Mouse (Mus musculus) embryo, embryonic 11.5 days (tissue): ENCODE results near the gene Mthfs.
"Not testable (repeated sequence)": the region's sequence is repeated elsewhere in the genome, so short reads cannot be mapped to it uniquely, and the experiment has no call there.

Source experiments
- DNase-seq: peaks from one replicate; pipeline ENCODE4 v3.0.0-alpha.2; 2012; ENCODE audit warnings: low read depth, low spot score

The Mthfs gene

DNA sequence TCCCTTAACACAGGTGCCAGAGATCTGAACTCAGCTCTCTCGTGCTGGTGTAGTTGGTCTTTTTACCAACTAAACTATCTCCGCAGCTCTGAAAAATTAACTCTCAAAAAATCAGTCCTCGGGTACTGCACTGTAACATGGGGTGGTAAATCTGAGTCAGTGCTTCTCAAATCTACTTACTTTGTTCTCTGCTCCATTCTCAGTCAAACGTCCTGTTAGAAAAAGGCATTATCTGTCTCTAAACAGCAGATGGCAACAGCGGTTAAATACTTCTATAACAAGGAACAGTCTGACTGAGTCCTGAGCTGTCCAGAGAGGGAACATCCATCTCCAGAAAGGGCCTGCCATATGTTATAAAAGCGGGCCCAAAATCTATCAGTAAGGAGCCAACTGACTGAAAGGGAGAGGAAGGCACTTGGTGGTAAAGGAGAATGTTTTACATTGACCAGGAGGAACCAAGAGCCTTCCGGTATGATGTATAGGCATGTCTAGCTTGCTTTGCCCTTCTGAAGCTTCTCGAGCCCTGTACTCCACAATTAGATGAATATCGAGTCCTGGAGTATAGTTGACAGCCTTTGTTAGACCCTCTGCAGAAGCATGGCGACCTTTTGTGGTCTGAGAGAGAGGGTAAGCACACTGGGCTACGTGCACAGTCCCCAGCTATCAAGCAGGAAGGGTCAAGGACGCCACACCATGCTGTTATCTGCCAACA is at the start of gene Mthfs:
TSS of gene Mthfs (plus strand) at position 324 of the 712 bp plus-strand sequence.
- DNase-seq: not testable (repeated sequence)

DNA sequence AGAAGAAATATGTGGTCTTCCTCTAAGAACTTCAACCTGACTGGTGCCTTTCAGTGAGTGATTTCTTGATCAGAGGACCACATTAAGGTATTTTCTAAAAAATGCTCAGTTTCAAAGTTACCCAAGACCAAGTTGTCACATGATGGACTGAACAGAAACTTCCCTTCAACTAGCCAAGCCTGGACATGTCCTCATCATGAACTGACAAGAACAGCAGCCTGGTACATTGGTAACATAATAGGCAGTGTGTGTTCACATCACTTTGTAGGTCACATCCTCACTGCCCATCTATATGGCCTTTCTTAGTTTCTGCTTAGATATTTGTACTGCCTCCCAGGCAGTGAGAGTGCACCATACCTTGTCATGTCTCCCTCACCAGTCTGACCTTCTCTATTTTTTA is 37.9 kb upstream of the Mthfs start:
- DNase-seq: not testable (repeated sequence)

- not testable (repeated sequence) for DNase-seq
Observed at GRCm38 (mm10) chr9:89178833-89179232, 31.6 kb upstream of the Mthfs start.

DNA sequence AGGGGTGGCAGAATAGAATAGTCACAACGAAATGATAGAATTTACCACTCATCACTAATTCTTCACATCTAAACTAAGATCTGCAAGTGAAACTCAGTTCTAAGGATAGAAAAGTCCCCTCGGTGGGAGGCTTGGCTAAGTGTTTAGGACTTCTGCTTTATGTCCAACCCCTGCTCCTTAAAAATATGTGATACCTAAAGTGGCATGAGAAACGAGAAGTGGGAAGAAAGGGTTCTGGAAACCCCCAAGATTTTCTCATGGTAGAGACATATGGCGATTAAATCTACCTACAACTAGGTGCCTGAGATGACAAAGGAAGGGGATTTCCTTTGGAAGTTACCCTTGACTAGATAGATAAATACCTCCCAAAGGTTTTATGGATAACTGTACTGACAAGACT is 31.0 kb upstream of the Mthfs start:
- not testable (repeated sequence) for DNase-seq

- not testable (repeated sequence) for DNase-seq
Observed at GRCm38 (mm10) chr9:89187006-89187405, 23.5 kb upstream of the Mthfs start.

DNA sequence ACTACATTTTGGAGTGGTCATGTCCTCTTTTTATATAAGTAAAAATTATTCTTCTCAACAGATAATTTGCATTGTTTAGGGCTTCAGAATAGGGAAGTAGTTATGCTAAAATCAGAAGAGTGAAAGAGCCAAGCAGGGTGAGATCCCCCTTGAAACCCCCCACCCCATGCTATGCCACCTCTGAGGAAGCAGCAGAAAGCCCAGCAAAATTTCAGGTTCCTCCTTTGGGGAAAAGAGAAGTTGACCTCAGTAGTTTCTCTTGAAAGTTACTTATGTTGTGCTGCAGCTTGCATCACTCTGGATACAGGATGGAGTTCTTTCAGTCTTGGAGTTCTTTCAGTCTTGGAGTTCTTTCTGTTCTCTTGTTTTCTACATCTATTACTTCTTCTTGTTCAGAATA is 15.0 kb upstream of the Mthfs start:
- not testable (repeated sequence) for DNase-seq

DNA sequence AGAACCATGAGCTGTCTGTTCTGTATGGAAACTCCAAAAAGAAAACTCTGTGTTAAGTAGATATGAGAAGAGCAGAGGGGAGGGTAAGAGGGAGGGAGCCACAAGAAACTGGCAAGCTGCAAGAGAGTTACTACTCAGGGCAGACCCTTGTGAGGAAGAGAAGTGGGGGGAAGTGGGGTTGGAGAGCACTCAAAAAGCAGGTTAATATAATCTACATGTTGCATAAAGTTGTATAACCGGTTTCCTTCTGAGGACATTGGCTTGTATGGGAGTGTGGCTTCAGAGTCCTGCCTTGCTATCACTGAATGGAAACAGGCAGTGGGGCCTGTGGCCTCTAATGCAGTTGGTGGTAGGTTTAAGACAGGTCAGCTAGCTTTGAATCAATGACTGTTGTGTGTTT is 13.0 kb upstream of the Mthfs start:
- not testable (repeated sequence) for DNase-seq

DNA sequence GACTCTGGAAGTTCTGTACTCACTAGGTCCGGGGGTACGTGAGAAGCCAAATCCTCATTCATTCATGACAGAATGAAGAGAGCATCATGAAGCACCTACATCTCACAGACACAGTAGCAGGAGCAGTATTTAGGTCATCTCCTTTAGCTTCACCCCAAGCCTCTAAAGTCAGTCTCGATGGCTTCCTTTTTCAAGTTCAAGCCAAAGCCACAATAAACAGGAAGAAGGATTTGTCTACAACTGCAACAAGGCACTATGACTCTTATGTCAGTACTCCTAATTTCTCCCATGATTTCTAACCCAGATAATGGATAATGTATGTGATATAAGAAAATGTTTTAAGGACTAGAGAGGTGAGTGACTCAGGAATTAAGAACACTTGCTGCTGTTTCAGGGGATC is 12.1 kb upstream of the Mthfs start:
- not testable (repeated sequence) for DNase-seq

DNA sequence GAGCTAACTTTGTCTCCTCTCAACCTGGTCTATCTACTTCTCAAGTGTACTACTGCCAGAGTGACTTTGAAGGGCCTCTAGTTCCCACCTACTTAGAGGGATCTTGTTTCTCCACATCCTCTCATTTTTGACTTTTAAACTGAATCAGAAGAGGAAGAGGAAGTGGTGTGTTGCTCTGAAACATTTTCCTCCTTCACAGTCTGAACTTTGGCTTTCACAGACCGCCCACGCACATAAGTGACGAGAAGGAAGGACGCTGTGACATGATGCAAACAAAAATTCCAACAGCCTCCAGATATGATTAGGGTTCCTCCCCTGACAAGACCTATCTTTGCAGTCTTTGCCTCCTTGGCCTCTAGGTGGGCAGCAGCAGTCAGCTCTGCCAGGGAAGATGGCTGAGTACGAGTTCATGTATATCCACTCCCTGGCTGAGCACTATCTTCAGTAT is 11.5 kb upstream of the Mthfs start, which contains the start of the genes Bcl2a1b and Gm29094:
TSS of gene Bcl2a1b (plus strand) at position 241 of the 448 bp plus-strand sequence.
TSS of gene Gm29094 (plus strand) at position 411 of the 448 bp plus-strand sequence.
- DNase-seq: not testable (repeated sequence)

DNA sequence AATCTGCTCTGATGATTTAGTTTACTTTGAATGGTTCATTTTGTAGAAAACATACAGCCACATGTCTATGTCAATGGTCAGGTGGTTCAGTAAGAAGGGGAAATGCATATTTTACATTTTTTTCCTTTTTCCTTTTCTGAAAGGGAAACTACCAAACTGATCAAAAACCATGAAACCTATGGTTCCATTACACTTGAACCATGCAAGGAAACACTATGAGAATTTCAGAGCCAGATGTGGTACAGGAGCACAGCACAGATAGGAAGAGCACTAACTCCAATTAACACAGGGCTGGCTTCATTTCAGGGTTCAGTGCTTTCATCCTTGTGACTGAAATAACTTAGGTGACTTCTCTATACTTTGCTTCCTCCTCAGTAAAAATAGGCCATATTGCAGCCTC is 8.2 kb upstream of the Mthfs start:
- not testable (repeated sequence) for DNase-seq

GRCm38 (mm10) chr9:89208939-89209338 is 1.5 kb upstream of the Mthfs start:
- DNase-seq: not testable (repeated sequence)

DNA sequence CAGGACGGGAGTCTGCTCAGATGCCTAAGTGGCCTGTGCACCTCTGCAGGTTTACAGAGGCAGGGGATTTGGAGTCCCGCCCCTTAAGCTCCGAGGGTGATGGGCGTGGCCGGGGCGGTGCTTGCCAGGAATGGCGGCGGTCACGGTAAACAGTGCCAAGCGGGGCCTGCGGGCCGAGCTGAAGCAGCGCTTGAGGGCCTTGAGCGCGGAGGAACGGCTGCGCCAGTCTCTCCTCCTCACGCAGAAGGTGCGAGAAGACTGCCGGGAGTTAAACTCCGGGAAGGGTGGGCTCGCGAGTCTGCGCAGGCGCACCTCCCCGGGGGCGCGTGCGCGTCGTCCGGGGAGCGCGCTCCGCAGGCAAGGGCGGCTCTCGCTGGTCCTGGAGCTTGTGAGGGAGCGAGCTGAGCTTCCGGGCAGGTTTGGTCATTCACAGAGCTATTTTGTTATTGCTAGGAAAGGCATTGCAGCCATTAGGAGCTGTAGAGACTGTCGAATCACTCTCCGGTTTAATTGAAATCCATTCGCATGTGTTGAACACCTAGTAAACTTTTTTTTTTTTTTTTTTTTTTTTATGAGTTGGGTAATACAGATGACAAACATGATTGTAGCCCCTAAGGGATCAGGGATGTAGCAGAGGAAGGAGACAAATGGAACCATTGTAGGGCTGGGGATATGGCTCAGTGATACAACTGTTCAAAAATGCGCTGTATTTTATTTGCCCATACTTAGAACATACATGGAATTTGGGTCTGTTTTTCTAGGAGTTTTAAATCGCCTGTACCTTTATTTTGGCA is 786 bp downstream of the Mthfs start:
- not testable (repeated sequence) for DNase-seq

DNA sequence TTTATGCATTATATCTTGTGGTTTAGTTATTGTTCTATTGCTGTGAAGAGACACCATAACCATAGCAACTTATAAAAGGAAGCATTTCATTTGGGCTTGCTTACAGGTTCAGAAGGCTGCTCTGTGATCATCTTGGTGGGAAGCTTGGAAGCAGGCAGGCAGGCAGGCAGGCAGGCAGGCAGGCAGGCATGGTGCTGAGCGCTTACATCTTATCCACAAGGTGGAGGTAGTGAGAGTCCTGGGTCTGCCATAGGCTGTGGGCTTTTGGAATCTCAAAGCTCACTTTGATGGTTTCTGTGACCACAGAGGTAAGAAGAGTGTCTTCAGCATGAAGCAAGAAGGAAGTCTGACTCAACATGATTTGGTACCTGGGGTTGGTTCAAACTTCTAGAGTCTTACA is 2.0 kb downstream of the Mthfs start:
- DNase-seq: not testable (repeated sequence)

- DNase-seq: not testable (repeated sequence)
Observed at GRCm38 (mm10) chr9:89218174-89218573, 7.7 kb downstream of the Mthfs start.

- not testable (repeated sequence) for DNase-seq
Observed at GRCm38 (mm10) chr9:89219668-89220067, 9.2 kb downstream of the Mthfs start.

DNA sequence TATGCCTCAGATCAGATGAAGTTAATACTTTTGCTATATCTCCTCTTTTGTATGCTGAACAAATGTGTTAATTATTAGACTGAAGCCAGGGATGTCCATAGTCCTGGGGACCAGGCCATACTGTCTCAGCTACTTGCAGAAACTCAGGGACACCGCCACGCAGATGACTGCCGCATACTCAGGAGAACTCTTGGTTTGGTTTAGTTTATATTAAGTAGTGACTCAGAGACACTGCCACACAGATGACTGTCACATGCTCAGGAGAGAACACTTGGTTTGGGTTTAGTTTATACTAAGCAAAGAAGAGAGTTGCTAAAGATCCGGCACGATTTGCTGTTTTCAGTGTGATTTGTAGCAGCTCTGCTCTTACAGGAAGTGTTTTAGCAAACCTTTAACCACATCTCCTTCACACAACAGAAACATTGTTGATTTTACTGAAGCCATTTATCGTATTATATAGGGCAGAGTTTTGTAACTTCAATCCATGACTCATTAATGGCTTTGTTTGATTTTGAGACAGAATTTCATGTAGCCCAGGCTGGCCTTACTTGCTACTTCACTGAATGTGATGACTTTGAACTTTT is 10.3 kb downstream of the Mthfs start:
- DNase-seq: not testable (repeated sequence)

GRCm38 (mm10) chr9:89226071-89226470 is 15.6 kb downstream of the Mthfs start:
- no peak for DNase-seq

GRCm38 (mm10) chr9:89228122-89228521 is 17.6 kb downstream of the Mthfs start:
- no peak for DNase-seq

GRCm38 (mm10) chr9:89230897-89231497 is 20.5 kb downstream of the Mthfs start:
- DNase-seq: not testable (repeated sequence)

GRCm38 (mm10) chr9:89237131-89237530 is 26.7 kb downstream of the Mthfs start:
- DNase-seq: not testable (repeated sequence)

DNA sequence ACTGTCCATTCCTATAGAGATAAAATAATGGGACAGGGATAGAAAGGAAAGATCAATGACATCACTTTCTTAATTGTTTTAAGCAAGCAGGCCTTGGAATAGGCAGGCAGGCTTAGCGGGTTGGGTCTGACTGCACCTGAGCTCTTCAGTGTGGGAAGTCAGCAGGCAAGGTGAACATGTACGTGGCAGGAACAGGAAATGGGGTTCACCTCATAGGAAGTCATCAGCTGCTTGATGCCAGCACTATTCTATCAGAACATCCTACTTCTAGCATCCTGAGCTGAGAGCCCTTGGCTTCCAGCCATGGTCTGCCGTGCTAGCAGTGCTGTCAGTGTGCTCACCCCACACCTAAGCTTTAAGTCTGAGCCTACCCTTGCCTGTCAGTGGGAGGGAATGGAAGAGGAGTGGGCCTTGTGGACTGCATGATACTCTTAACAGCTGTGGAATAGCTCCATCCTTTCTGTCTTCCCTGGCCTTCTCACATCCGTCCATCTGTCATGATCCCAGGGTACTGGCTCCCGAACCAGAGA is 28.6 kb downstream of the Mthfs start:
- DNase-seq: not testable (repeated sequence)
